Mouse (Mus musculus) embryonic fibroblast, embryonic 13.5 days (primary cell): ENCODE data around the gene Cdkal1.

ENCODE experiments used
- CTCF ChIP-seq: IDR thresholded peaks from 2 replicates; pipeline ENCODE4 v1.5.1; 2011; ENCODE audit warnings: mild to moderate bottlenecking, control low read depth, low read length, moderate library complexity, borderline replicate concordance; ENCODE audit not compliant: insufficient read depth
- POLR2A ChIP-seq: IDR thresholded peaks from 2 replicates; pipeline ENCODE4 v1.6.1; 2011; ENCODE audit warnings: low read depth, mild to moderate bottlenecking, control low read depth, low read length, moderate library complexity

DNA sequence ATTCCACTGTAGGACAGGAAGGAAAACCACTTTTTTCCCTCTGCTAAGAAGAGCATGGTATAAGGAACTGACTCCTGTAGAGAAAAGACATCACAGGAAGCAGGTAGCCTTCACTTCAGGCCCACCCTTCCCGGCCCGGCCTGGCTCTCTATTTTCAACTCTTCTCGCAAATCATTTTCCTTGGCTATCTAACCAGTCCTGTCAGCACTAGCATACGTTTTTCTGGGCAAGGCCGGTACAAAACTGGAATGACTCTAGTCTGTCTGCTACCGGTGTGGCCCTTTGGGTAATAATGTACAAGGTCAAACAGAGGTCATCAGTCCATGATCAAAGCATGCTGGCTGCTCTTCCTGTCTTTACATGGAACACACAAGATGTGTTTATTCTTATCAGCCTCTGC is 81.9 kb downstream of the Cdkal1 start:
- TF ChIP-seq CTCF (no peak), POLR2A (no peak)
